ENCODE assay signal across 24 mouse cellular contexts in the genomic region with DNA sequence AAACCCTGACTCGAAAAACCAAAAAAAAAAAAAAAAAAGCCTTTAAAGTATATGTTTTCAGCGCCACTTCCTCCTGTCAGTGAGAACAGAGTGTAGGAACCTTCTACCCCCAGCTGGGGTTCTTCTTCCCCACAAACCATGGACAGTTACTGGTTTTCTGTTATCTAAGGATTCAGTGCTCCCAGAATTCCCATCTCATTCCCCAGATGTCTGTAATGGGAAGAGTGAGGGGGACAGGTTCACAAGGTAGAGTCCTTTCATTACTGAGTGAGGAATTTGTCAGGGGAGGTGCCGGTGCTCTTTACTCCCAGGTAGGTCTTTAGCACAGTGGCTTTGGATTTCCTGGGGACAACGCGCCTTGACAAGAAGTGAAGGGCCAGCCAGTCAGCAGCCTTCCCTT. TPM values are rescaled to one million over a fixed set of nuclear protein-coding genes. Genes with fewer than 3 reads are reported as not detected.
DNase-seq lines count a peak whose midpoint lies in the region; ATAC-seq lines count a peak whose summit lies in the region.
"Had no signal": no experiment of that assay in that cellular context is flagged by ENCODE, and none has a peak within 500 bp of the region (broad histone marks: within the 10 kb centered on the region; RNA-seq: fewer than 3 reads in every experiment).

No protein-coding gene starts in this region.

- H3K9ac ChIP-seq in midbrain, embryonic 11.5 days (ENCODE audit: low read length) = no peak overlapping the region
- H3K9ac ChIP-seq in midbrain, embryonic 14.5 days (replicated peaks; ENCODE audit: low read length) = no peak overlapping the region
- H3K9ac ChIP-seq: embryonic facial prominence, embryonic 13.5 days; embryonic facial prominence, embryonic 15.5 days; forebrain, embryonic 12.5 days had no signal

- H3K9me3 ChIP-seq in midbrain, embryonic 11.5 days (ENCODE audit: control insufficient read depth, low read length) = no peaks in the 10 kb centered on the region
- no peaks in the 10 kb centered on the region for H3K9me3 ChIP-seq in midbrain, embryonic 14.5 days (ENCODE audit: control insufficient read depth, low read length)
- H3K9me3 ChIP-seq: embryonic facial prominence, embryonic 13.5 days; embryonic facial prominence, embryonic 15.5 days; forebrain, embryonic 10.5 days; forebrain, embryonic 12.5 days had no signal

- no peak for ATAC-seq in midbrain, embryonic 11.5 days (ENCODE audit: low FRiP score)
- ATAC-seq in midbrain, embryonic 14.5 days (ENCODE audit: low FRiP score, low TSS enrichment) = no peak
- ATAC-seq: forebrain, embryonic 14.5 days; forebrain, embryonic 16.5 days; Patski had no signal

- peaks cover 10% of the 10 kb centered on the region for H3K4me1 ChIP-seq in midbrain, embryonic 11.5 days (ENCODE audit: control insufficient read depth, insufficient read depth, low read length)
- H3K4me1 ChIP-seq in midbrain, embryonic 14.5 days (ENCODE audit: control insufficient read depth, insufficient read depth, low read length) = peaks cover 3% of the 10 kb centered on the region; the same call in 1 of the 2 replicates

- no peak overlapping the region for H3K4me3 ChIP-seq in midbrain, embryonic 11.5 days (ENCODE audit: low read depth, low read length)
- H3K4me3 ChIP-seq in midbrain, embryonic 14.5 days (replicated peaks; ENCODE audit: low read depth, low read length) = no peak overlapping the region
- H3K4me3 ChIP-seq: embryonic facial prominence, embryonic 13.5 days; embryonic facial prominence, embryonic 15.5 days; erythroblast, embryonic 14.5 days; forebrain, embryonic 10.5 days; forebrain, embryonic 12.5 days had no signal

- no peaks in the 10 kb centered on the region for H3K36me3 ChIP-seq in midbrain, embryonic 11.5 days (ENCODE audit: control insufficient read depth, insufficient read depth, low read length)
- H3K36me3 ChIP-seq in midbrain, embryonic 14.5 days (ENCODE audit: control insufficient read depth, insufficient read depth, low read length) = no peaks in the 10 kb centered on the region
- H3K36me3 ChIP-seq: embryonic facial prominence, embryonic 13.5 days; embryonic facial prominence, embryonic 15.5 days; forebrain, embryonic 10.5 days; forebrain, embryonic 12.5 days had no signal

- H3K27ac ChIP-seq in midbrain, embryonic 11.5 days (ENCODE audit: low read depth, low read length) = no peak overlapping the region
- H3K27ac ChIP-seq in midbrain, embryonic 14.5 days (replicated peaks; ENCODE audit: low read depth, low read length) = no peak overlapping the region
- H3K27ac ChIP-seq: embryonic facial prominence, embryonic 13.5 days; embryonic facial prominence, embryonic 15.5 days; forebrain, embryonic 10.5 days; forebrain, embryonic 12.5 days had no signal

- 89% methylated on average over 5 of the region's 5 CpGs for WGBS in midbrain, embryonic 11.5 days
- WGBS in midbrain, embryonic 14.5 days = 92% methylated on average over 5 of the region's 5 CpGs

- DNase-seq in midbrain, embryonic 11.5 days (ENCODE audit: low spot score, missing footprints) = peak; percentile 67
- DNase-seq in midbrain, embryonic 14.5 days = no peak
- DNase-seq in T-cell, adult 2 months (ENCODE audit: low spot score) = peak; percentile 11
- no peak for DNase-seq in ovary, adult 18-20 months (ENCODE audit: low spot score)
- no peak for DNase-seq in ovary, postnatal 14 days (ENCODE audit: low spot score)
- DNase-seq: adrenal gland, adult 2 months; adrenal gland, postnatal 10 days; adrenal gland, postnatal 25 days; B cell, adult 2 months; cerebellum, adult 11 months; cerebellum, adult 18-20 months; cerebellum, adult 8-10 months; cerebellum, adult 9-11 months; cerebellum, postnatal 14 days; cerebellum, postnatal 36 days; embryo, embryonic 11 days had no signal

- H3K4me2 ChIP-seq in midbrain, embryonic 11.5 days = no peak overlapping the region
- no peak overlapping the region for H3K4me2 ChIP-seq in midbrain, embryonic 14.5 days (ENCODE audit: low read length)
- H3K4me2 ChIP-seq: embryonic facial prominence, embryonic 13.5 days; embryonic facial prominence, embryonic 15.5 days; forebrain, embryonic 12.5 days had no signal

- no peaks in the 10 kb centered on the region for H3K27me3 ChIP-seq in midbrain, embryonic 11.5 days (ENCODE audit: control insufficient read depth, insufficient read depth, low read length)
- H3K27me3 ChIP-seq in midbrain, embryonic 14.5 days (ENCODE audit: control insufficient read depth, insufficient read depth, low read length) = no peaks in the 10 kb centered on the region
- H3K27me3 ChIP-seq: embryonic facial prominence, embryonic 13.5 days; embryonic facial prominence, embryonic 15.5 days; forebrain, embryonic 12.5 days; Patski had no signal

RNA-seq across cellular contexts. Expression of a gene that starts 20.6 kb away (rescaled TPM):
- polyA plus RNA-seq in midbrain, embryonic 11.5 days (2014; fragmentation: Nextera tagmentation; extraction: Ambion mirVana) = 9.2 and 11.1 TPM in 2 replicates
- 31.2 and 33.4 TPM in 2 replicates for polyA plus RNA-seq in midbrain, embryonic 14.5 days (2014; fragmentation: Nextera tagmentation; extraction: Ambion mirVana)

Comparison
In these comparisons a context has a peak if more than half of its experiments do, and no peak if none do; other contexts are left out.
1. DNase-seq: peak in midbrain, embryonic 11.5 days (single experiment) and T-cell, adult 2 months (single experiment); none in midbrain, embryonic 14.5 days (single experiment), ovary, adult 18-20 months (single experiment) and ovary, postnatal 14 days (single experiment).